Mouse (Mus musculus): Measurements from ENCODE around the gene Mesp1. TPM values are rescaled to one million over a fixed set of nuclear protein-coding genes. Genes with fewer than 3 reads are reported as not detected.

Gene Mesp1
- total and polyA plus RNA-seq, 3 experiments, result not detected

GRCm38 (mm10) chr7:79832980-79833379 is 39.4 kb upstream of the Mesp1 start (continued):
- TF ChIP-seq NRF1 (IDR thresholded peaks at IDR 0.05; ENCODE audit: insufficient read depth, low read depth, low read length, poor library complexity, severe bottlenecking), result no peak
- TF ChIP-seq GABPA (IDR thresholded peaks at IDR 0.05; ENCODE audit: low read depth, low read length), result no peak
- no peak for TF ChIP-seq SMC3 (IDR thresholded peaks at IDR 0.05; ENCODE audit: low read depth, low read length)
- no peak for TF ChIP-seq TAL1 (IDR thresholded peaks at IDR 0.05; ENCODE audit: low read length)
- TF ChIP-seq CHD2 (IDR thresholded peaks at IDR 0.05; ENCODE audit: low read length), result no peak

GRCm38 (mm10) chr7:79831585-79831984 is 38.0 kb upstream of the Mesp1 start:
- no peak overlapping the region for H3K27ac ChIP-seq (ENCODE audit: control insufficient read depth, low read depth, low read length)

GRCm38 (mm10) chr7:79831145-79831544 is 37.6 kb upstream of the Mesp1 start:
- H3K4me1 ChIP-seq (ENCODE audit: control insufficient read depth in 1 of 2, insufficient read depth in 2 of 2, low read length in 2 of 2), result no peaks in the 10 kb centered on the region
- TF ChIP-seq CHD2 (IDR thresholded peaks at IDR 0.05; ENCODE audit: low read length), result no peak
- TF ChIP-seq ELF1 (IDR thresholded peaks at IDR 0.05; ENCODE audit: low read depth, low read length), result no peak
- TF ChIP-seq GABPA (IDR thresholded peaks at IDR 0.05; ENCODE audit: low read depth, low read length), result no peak
- TF ChIP-seq POLR2A (IDR thresholded peaks at IDR 0.05; ENCODE audit: control insufficient read depth in 1 of 2, insufficient read depth in 1 of 2, low read depth in 1 of 2, low read length in 2 of 2, poor library complexity in 1 of 2), result no peak
- TF ChIP-seq SMC3 (IDR thresholded peaks at IDR 0.05; ENCODE audit: low read depth, low read length), result no peak
- TF ChIP-seq TCF12 (IDR thresholded peaks at IDR 0.05; ENCODE audit: low read depth, low read length), result no peak
- no peak for TF ChIP-seq UBTF (IDR thresholded peaks at IDR 0.05; ENCODE audit: borderline replicate concordance, insufficient read depth, low read depth, low read length)
- no peak for TF ChIP-seq E2F4 (IDR thresholded peaks at IDR 0.05; ENCODE audit: borderline replicate concordance, low read depth, low read length)
- no peak for TF ChIP-seq KAT2A (conservative IDR thresholded peaks at IDR 0.05; ENCODE audit: low read depth, low read length)
- no peak for TF ChIP-seq USF1 (IDR thresholded peaks at IDR 0.05; ENCODE audit: low read depth, low read length)
- TF ChIP-seq GATA1 (IDR thresholded peaks at IDR 0.05; ENCODE audit: low read depth, low read length), result no peak
- no peak for TF ChIP-seq MYB (IDR thresholded peaks at IDR 0.05; ENCODE audit: low read depth, low read length)
- no peaks in the 10 kb centered on the region for H3K79me2 ChIP-seq (ENCODE audit: control insufficient read depth, insufficient read depth, low read length, poor library complexity)
- no peak for DNase-seq (ENCODE audit: low read depth, low spot score)
- no peaks in the 10 kb centered on the region for H3K27me3 ChIP-seq (ENCODE audit: control insufficient read depth in 1 of 2, insufficient read depth in 2 of 2, low read length in 2 of 2)
- no peak overlapping the region for H3K4me3 ChIP-seq (ENCODE audit: control insufficient read depth in 1 of 2, insufficient read depth in 1 of 2, low read depth in 2 of 2, low read length in 2 of 2)
- no peaks in the 10 kb centered on the region for H3K9me3 ChIP-seq (replicated peaks; ENCODE audit: insufficient read depth, low read length)
- no peaks in the 10 kb centered on the region for H3K36me3 ChIP-seq (ENCODE audit: control insufficient read depth in 1 of 2, insufficient read depth in 2 of 2, low read length in 2 of 2)
- no peak overlapping the region for H3K27ac ChIP-seq (ENCODE audit: control insufficient read depth, low read depth, low read length)
- no peak overlapping the region for H3K9ac ChIP-seq (ENCODE audit: control insufficient read depth, low read depth, low read length, poor library complexity, severe bottlenecking)

More at GRCm38 (mm10) chr7:79831585-79831984, 38.0 kb upstream of the Mesp1 start:
- Histone ChIP-seq H3K9ac (ENCODE audit: control insufficient read depth, low read depth, low read length, poor library complexity, severe bottlenecking) (no peak overlapping the region), H3K79me2 (ENCODE audit: control insufficient read depth, insufficient read depth, low read length, poor library complexity) (no peaks in the 10 kb centered on the region), H3K9me3 (replicated peaks; ENCODE audit: insufficient read depth, low read length) (no peaks in the 10 kb centered on the region), H3K4me1 (ENCODE audit: control insufficient read depth in 1 of 2, insufficient read depth in 2 of 2, low read length in 2 of 2) (no peaks in the 10 kb centered on the region), H3K27me3 (ENCODE audit: control insufficient read depth in 1 of 2, insufficient read depth in 2 of 2, low read length in 2 of 2) (no peaks in the 10 kb centered on the region), H3K4me3 (ENCODE audit: control insufficient read depth in 1 of 2, insufficient read depth in 1 of 2, low read depth in 2 of 2, low read length in 2 of 2) (no peak overlapping the region), H3K36me3 (ENCODE audit: control insufficient read depth in 1 of 2, insufficient read depth in 2 of 2, low read length in 2 of 2) (no peaks in the 10 kb centered on the region)
- DNase-seq (ENCODE audit: low read depth, low spot score), result no peak
- no peak for TF ChIP-seq GABPA (IDR thresholded peaks at IDR 0.05; ENCODE audit: low read depth, low read length)
- TF ChIP-seq ZKSCAN1 (IDR thresholded peaks at IDR 0.05; ENCODE audit: low read depth, low read length), result no peak
- TF ChIP-seq POLR2AphosphoS2 (IDR thresholded peaks at IDR 0.05; ENCODE audit: low read length), result no peak
- TF ChIP-seq JUND (IDR thresholded peaks at IDR 0.05; ENCODE audit: low read depth, low read length), result no peak
- TF ChIP-seq UBTF (IDR thresholded peaks at IDR 0.05; ENCODE audit: borderline replicate concordance, insufficient read depth, low read depth, low read length), result no peak
- TF ChIP-seq MYC (IDR thresholded peaks at IDR 0.05; ENCODE audit: low read depth, low read length), result no peak
